Mouse (Mus musculus) stomach, adult 2 months (tissue): ENCODE measurements around the gene Krt83. TPM values are rescaled to one million over a fixed set of nuclear protein-coding genes. Genes with fewer than 3 reads are reported as not detected.

Experiments
- polyA plus RNA-seq: library from polyadenylated mRNA; depleted of rRNA; stranded (reverse); fragments of >200 nt; gene quantifications from 2 replicates; pipeline ENCODE4 v1.2.3, GENCODE M21; 2012; rRNA removed

Krt83 gene
- 0.15 TPM in 1 of 2 replicates, not detected in the other for polyA plus RNA-seq

DNA sequence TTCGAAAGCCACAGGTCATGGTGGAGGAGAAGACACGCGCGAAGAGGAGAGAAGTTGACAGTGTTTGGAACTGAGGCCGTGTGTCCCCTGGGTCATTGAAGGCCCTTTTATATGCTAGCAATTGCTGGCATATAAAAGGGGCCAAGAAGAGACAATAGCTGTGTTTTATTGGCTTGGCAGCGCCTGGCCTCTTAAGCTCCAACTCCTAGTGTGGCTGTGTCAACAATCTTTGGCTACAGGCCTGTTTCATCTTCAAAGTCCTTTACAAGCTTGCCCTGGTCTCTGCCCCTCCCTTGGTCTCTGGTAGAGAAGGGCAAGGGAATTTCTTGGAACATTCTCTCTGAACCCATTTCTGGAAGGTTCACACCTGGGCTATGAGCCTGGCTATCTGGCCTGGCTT is at the start of gene Krt83:
TSS of gene Krt83 (minus strand) at position 82 of the 400 bp plus-strand sequence.

GRCm38 (mm10) chr15:101532720-101533119 is 41.4 kb upstream of the Krt83 start, which contains the start of gene Krt84:
Gene Krt84, minus strand, starts transcription at chr15:101532820.

DNA sequence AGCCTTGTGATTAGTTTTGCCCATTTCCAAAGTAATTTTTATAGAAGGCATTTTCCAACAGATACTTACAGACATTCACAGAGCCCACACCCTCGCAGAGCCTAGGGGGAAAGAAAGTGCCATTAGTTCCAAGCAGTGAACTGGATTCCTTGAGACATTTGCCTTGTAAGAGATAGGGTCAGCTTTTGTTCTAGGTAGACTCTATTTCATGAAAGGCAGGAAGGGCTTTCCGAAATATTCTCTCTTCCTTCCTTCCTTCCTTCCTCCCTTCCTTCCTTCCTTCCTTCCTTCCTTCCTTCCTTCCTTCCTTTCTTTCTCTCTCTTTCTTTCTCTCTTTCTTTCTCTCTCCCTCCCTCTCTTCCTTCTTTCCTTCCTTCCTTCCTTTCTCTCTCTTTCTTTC is 25.8 kb upstream of the Krt83 start, which contains the start of gene Gm49425:
TSS of gene Gm49425 (minus strand) at position 101 of the 400 bp plus-strand sequence.

DNA sequence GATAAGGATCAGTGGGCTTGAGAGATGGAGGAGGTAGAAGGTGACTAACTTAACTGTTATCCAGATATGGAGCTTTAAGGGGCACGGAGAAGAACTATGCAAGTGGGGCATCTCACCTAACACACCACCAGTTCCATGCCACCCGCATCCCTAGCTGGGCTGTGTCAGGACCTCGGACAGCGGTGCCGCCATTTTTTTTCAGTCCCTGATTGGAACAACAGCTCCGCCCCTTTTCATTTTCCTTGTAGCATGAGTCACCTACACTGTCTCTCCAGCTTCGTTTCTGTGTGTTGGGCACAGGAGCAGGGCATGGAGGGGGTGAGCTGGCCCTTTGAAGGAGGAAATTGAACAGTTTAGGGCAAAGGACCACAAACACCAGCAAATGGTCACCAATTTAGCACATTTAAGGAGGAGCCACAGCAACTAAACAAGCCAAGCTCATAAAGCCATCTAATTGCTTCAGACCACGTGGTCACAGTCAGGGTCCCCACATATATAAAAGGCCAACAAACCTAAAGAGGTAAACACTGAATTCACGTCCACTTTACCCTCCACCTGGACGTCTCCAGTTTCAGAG is 18.3 kb downstream of the Krt83 start, which contains the start of gene Krt86:
TSS of gene Krt86 (plus strand) at position 527 of the 577 bp plus-strand sequence.

GRCm38 (mm10) chr15:101463651-101464050 is 27.7 kb downstream of the Krt83 start, which contains the start of gene Krt81:
Gene Krt81, minus strand, starts transcription at chr15:101463751.

GRCm38 (mm10) chr15:101447444-101447843 is 43.9 kb downstream of the Krt83 start, which contains the start of gene Krt88:
Gene Krt88, plus strand, starts transcription at chr15:101447744.

GRCm38 (mm10) chr15:101438555-101438954 is 52.8 kb downstream of the Krt83 start, which contains the start of gene Krt87:
Gene Krt87, minus strand, starts transcription at chr15:101438804.

Other genes starting within 250 kb of the Krt83 start
- 6.7 and 8.3 TPM in 2 replicates for gene Nr4a1, start 237.2 kb downstream of the Krt83 start, polyA plus RNA-seq
- 19.1 and 20.5 TPM in 2 replicates for gene Atg101, start 207.2 kb downstream of the Krt83 start, polyA plus RNA-seq
- 0.53 and 0.61 TPM in 2 replicates for gene 6030408B16Rik, start 198.3 kb downstream of the Krt83 start, polyA plus RNA-seq
- 29.1 and 37.8 TPM in 2 replicates for gene Krt80, start 121.3 kb downstream of the Krt83 start, polyA plus RNA-seq
- gene Krt7, start 80.5 kb downstream of the Krt83 start, polyA plus RNA-seq: 49.2 and 61.5 TPM in 2 replicates
- gene Krt87, start 52.7 kb downstream of the Krt83 start, polyA plus RNA-seq: 0.04 and 0.14 TPM in 2 replicates
- not detected in 2 replicates for gene Krt88, start 43.8 kb downstream of the Krt83 start, polyA plus RNA-seq
- not detected in 2 replicates for gene Krt81, start 27.8 kb downstream of the Krt83 start, polyA plus RNA-seq
- 0.08 TPM in 1 of 2 replicates, not detected in the other for gene Krt86, start 18.0 kb downstream of the Krt83 start, polyA plus RNA-seq
- gene Gm49425, start 25.7 kb upstream of the Krt83 start, polyA plus RNA-seq: not detected in 2 replicates
- gene Krt84, start 41.3 kb upstream of the Krt83 start, polyA plus RNA-seq: 0.26 and 0.28 TPM in 2 replicates
- not detected in 2 replicates for gene Krt82, start 59.2 kb upstream of the Krt83 start, polyA plus RNA-seq
- gene Krt90, start 71.4 kb upstream of the Krt83 start, polyA plus RNA-seq: 0.11 and 0.24 TPM in 2 replicates
- 0.73 and 0.98 TPM in 2 replicates for gene Krt75, start 82.4 kb upstream of the Krt83 start, polyA plus RNA-seq
- gene Gm5414, start 136.7 kb upstream of the Krt83 start, polyA plus RNA-seq: not detected in 2 replicates
- gene Gm5478, start 155.9 kb upstream of the Krt83 start, polyA plus RNA-seq: not detected in 2 replicates
- 22.6 and 22.8 TPM in 2 replicates for gene Krt6b, start 188.8 kb upstream of the Krt83 start, polyA plus RNA-seq
- gene Krt6a, start 202.8 kb upstream of the Krt83 start, polyA plus RNA-seq: 10.0 and 18.7 TPM in 2 replicates
- 106 and 147 TPM in 2 replicates for gene Krt5, start 221.4 kb upstream of the Krt83 start, polyA plus RNA-seq